Mouse (Mus musculus): ENCODE measurements around the gene D930020B18Rik.

GRCm38 (mm10) chr10:121640150-121640930 lies 1.0 kb upstream of the D930020B18Rik start:
- TF ChIP-seq CTCF (IDR thresholded peaks at IDR 0.05; ENCODE audit: control insufficient read depth, insufficient read depth, insufficient replicate concordance, low read depth, low read length), result no peak; the same call in 1 of the 2 replicates
- no peak for TF ChIP-seq POLR2A (IDR thresholded peaks at IDR 0.05; ENCODE audit: control insufficient read depth, low read depth, low read length)
